Mouse (Mus musculus): ENCODE data around the gene Aph1a.

- TF ChIP-seq CTCF (conservative IDR thresholded peaks at IDR 0.05; ENCODE audit: insufficient read depth, insufficient read length, low read depth, low read length) = no peak
- no peak for TF ChIP-seq POLR2A (IDR thresholded peaks at IDR 0.05; ENCODE audit: low read depth, low read length)
Observed at GRCm38 (mm10) chr3:95902643-95903042, 8.9 kb downstream of the Aph1a start.

Data from kidney, adult 2 months (tissue).